Mouse (Mus musculus): Measurements from ENCODE around the gene Gm21987.

DNA sequence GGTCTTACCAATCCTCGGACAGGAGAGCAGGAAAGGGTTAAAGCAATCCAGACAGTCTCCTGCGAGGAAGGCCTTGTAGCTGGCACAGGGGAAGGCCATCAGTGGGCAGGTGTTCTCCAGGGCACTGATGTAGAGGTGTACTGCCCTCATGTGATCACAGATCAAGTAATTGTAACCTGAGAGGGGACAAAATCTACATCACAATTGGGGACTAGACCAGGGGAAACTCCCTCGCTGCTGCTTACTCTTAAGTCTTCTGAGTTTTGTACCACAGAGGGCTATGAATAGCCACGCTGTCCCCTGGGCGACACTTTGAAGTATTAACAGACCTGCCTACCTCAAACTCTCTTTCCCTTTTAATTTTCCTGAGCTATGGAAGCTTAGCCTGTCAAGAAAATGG, 60.7 kb downstream of the Gm21987 start:
- TF ChIP-seq POLR2A (IDR thresholded peaks at IDR 0.05; ENCODE audit: borderline replicate concordance, extremely low read depth, low read depth, low read length) (no peak), CTCF (IDR thresholded peaks at IDR 0.05; ENCODE audit: insufficient read depth, low read length) (no peak)

All from lung, adult 2 months (tissue).